Mouse (Mus musculus) thymus, postnatal 14 days (tissue): ENCODE results near the gene Spindoc.
"Not testable (repeated sequence)": the region's sequence is repeated elsewhere in the genome, so short reads cannot be mapped to it uniquely, and the experiment has no call there.

Experiments used
- DNase-seq: peaks from one replicate; pipeline ENCODE4 v3.0.0; 2021

Spindoc gene

DNA sequence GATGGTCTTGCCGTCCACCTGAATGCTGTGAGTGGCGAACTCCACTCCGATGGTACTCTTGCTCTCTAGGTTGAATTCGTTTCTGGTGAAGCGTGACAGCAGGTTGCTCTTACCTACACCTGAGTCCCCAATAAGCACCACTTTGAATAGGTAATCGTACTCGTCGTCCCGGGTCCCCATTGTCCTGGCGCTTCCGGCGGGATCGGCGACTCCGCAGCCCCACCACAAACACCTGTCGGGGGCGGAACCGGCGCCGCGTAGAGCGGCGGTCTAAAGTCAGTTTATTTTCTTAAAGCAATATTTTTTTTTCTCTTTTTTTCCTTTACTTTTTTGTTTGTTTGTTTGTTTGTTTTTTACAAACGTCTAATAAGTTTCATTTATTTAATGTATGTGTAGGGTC, 16.1 kb upstream of the Spindoc start:
- not testable (repeated sequence) for DNase-seq

DNA sequence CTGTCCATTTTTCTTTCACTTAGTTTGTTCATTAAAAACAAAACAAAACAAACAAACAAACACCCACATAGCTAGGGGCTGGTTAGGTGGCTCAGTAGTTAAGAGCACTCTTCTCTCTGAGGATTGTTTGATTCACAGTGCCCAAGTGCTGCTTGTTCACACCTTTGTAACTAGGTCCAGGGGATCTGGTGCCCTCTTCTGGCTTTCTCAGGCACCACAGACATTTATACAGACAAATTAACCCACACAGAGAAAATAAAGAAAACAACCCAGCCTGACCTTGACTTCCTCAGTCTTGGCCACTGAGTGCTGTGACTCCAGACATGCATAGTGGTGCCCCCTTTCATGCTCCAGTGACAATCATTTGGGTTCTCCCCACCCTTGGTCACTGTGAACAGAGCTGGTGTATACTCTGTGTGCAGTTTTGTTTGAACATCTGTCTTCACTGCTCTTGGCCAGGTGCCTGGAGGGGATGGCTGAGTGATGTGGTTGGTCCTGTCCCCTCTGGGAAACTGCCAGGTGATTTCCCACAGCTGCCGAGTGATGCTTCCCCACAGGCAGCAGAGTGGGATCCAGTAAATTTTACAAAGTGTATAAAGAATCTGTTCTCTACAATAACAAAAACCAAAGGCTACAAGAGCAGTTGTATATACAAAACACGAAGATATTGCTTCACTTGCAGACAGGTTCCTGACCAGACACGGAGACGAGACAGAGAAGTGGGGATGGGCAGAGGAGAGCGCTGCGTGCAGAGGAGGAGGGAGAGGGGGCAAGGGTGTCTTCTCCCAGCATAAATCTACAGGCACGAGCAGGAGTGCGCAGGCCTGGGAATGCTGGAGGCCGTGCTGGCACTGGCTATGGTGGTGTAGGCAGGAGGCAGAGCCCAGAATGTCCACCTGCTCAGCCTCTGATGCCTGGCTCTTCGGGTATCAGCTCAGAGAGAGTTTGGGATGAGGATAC, 14.4 kb upstream of the Spindoc start:
- peak; percentile 44 for DNase-seq

DNA sequence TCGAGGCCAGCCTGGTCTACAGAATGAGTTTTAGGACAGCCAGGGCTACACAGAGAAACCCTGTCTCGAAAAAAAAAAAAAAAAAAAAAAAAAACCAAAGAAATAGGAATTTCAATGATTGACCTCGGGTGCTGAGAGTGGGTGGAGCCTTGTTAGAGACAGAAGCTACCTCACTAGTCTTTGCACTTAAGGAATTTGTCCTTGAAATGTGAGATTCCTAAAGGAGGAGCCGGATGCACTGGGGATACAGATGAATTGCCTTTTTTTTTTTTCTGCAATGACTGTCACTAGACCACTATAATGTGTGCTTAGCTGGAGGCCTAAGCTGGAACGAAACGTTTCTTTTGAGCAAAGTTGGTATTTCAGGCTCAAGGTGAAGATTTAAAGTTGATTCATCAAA, 5.7 kb upstream of the Spindoc start:
- no peak for DNase-seq

DNA sequence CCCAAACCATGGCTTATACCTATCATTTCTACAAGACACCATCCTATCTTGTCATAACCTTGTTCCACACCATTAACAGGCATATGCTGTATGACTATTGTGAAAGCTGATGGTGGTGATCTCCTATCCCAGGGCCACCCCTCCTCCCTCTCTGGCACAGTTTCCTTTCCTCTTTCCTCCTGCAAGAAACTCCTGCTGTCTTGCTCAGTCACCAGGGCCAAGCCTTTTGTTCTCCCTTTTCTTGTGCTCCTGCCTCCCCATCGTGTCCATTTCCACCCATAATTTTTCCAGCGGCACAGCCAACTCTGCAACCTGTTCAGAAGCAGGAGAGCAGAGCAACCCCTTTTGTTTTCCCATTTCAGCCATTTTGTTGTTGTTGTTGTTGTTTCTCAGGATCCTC, 3.2 kb upstream of the Spindoc start:
- DNase-seq, result no peak

DNA sequence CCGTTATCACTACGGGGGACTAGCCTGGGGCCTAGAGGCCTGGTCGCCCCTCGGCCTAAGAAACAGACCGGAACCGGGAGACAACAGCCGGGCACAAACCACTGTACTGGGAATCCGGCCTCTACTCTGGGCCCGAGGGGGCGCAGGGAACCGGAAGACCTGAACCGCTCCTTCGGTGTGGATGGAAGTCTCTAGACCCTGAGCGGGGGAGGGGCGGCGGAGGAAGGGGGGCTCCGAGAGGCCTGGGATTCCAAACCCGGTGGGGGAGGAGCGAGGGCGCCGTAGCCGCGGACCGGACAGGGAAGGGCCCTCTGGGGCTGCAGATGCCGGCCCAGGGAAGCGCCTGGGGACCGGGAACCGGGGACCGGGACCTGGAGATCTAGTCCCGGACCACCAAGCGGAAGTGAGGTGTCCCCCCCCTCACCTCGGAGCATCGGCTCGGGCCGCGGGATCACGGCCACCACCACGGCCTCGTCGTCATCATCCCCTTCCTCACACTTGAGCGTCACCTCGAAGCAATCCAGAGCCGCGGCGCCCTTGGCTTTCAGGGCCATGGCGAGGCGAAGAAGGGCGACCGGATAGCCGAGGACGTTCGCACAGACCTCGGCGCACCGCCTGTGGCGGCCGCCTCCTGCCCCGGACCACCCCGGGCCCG, 419 bp downstream of the Spindoc start:
- DNase-seq, result peak; percentile 84

DNA sequence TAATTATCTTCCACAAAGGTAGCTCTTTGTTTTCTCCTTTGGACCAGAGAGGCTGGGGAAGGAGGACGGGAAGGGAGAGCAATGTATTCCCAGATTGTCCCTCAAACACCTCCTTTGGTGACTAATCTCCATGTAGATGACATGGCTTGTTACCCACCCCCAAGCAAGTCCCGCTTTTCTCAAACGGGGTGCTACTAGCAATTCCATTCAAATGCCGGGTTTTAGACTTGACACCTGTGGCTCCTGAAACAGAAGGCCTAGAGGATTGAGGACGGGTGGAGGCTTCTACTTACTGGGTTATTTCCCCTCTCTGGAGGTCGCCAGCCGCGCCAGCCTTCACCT, 917 bp downstream of the Spindoc start:
- DNase-seq, result no peak

DNA sequence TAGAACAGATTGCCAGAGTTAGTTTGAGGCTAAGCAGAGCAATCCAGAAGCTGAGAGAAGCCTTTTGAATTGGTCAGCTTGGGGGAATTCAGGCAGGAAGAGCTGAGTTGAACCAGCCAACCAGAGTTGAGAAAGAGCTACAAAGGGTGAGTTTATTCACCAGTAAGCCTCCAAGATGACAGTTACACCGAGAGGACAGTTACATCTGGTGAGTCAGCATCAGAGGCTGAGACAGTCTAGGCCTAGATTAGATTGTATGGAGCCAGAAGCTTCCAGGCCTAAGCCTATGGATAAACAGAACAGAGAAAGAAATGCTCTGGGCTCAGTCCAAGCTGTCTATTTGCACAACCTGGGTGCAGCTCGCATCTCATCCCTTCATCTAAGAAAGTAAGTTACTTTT, 5.2 kb downstream of the Spindoc start:
- no peak for DNase-seq

DNA sequence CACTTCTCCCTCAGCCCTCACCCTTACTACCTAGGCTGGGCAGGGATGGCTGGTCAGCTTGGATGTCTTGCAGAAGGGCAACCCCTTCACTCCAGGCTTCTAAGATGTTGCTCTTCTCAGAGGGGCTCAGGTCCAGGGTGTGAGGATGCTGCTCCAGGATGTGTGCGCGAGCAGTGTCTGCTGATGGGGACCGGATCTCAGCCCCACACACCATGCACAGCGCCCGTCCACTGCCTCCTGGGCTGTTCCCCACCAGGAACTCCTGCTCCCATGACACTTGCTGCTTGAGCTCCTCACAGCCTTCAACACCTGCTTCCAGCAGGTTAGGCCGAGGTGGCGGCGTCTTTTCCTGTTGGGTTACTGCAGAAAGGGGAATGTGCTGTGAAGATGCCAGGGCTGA, 8.3 kb downstream of the Spindoc start:
- no peak for DNase-seq

DNA sequence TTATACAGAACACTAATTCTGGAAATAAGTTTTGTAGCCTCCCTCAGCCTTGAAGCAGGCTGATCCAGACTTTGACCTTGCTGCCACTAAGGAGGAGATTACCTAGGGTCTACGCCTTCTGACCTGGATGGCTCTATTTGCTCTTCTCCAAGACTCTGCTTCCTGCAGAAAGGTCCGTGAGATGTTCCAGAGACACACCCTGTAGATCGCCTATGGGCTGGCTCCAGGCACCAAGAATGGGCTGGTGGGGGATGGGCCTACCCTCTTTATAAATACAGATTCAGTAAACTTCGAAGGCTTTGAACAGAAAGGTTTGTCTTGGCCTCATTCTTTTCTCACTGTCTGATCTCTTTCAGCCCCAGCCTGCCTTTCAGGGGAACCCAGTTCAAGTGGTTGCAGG, 13.3 kb downstream of the Spindoc start:
- DNase-seq, result not testable (repeated sequence)

DNA sequence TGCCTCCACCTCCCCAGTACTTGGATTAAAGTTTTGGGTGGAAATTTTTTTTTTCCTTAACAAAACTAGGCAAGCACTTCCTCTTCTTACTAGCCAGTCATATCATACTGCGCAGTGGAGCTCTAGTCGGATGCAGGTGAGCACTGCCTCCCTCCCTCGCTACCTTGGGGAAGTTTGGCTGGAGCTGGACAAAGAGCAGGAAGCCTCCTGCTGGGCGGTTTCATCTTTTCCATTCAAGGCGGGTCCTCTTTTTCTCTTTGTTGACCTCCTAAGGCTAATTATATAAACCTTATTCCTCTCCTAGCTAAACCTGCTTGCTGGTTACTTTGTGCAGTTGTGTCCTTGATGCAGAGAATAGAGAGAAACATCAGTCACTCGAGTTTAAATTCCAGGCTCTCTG, 29.2 kb downstream of the Spindoc start:
- DNase-seq, result no peak

DNA sequence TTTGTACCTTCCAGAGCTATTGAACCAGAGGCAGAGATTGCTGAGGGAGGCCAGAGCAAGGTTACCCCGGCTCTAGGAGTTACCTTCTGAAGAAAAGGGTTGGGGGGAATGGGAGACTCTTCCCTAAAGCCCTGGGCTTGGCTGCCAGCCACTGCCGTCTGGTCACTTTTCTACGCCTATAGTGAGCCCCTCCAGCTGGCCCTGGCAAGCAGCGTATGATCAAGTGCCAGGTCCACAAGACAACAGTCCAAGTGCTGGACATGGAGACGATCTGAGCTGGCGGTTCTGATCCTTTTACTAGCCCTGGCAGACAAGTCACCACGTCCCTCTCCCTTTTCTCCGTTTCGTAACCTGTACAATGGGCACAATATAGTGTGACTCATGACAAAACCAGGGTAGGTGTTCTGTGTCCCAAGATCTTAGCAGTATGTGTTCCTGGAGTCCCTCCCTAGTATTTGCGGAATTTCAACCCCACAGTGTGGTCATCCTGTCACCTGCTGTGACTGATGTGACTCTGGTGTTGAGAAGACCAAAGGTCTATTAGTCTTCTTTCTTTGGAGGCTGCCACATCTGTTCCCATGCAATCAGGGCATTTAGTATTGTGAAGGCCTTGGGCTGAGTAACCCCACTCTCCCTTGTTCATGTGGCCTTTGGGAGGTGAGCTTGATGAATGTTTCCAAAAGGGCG, 29.8 kb downstream of the Spindoc start:
- no peak for DNase-seq

DNA sequence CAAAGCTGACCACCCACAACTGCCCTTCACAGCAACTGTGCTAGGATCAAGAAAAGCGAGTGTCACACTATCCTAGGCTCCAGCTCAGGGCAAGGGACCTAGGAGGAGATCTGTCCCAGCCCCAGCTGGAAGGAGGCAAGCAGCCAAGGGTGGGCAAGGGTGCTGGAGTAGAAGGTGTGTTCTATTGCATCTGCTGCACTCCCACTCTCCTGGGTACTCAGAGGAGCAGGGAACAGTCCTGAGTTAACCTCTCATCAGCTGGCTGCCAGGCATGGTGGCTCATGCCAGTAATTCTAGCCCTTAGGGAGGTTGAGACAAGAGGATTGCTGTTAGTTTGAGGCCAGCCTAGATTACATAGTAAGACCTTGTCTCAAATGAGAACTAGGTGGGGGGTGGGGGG, 32.8 kb downstream of the Spindoc start:
- DNase-seq, result no peak

DNA sequence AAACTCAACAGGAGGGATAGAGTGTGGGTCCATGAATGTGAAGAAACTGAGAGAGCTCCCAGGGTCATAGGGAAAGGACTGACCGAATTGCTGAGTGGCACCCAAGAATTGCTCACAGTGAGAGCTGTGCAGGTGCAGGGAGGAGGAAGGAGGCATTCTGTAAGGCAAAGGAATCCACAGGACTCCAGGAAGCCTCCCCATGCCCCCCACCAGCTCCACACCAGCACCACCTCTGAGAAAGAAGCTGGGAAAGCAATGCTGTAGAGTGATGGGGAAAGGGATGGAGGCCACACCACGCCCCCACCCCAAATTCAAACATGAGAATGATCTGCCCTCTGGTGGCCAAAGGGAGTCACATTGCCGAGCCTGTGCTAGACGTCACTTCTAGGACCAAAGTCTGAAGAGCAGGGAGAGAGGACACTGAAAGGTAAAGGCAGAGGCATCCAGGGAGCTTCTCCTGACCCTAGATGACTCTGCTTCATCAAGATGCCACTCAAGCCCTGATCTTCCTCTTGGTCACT, 37.5 kb downstream of the Spindoc start:
- DNase-seq, result peak; percentile 75

DNA sequence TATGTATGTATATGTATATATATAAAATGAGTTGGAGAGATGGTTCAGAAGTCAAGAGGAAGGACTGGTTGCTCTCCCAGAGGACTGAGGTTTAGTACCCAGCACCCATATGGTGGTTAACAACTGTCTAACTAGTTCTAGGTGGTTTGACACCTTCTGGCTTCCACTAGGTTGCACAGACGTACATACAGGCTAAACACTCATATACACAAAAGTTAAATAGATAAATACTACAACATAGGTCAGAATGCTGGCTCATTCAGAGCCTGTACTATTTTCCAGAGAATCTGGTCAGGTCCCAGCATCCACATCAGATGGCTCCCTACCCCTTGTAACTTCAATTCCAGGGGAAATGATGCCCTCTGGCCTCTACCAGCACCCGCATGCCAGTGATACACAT, 40.1 kb downstream of the Spindoc start:
- no peak for DNase-seq

DNA sequence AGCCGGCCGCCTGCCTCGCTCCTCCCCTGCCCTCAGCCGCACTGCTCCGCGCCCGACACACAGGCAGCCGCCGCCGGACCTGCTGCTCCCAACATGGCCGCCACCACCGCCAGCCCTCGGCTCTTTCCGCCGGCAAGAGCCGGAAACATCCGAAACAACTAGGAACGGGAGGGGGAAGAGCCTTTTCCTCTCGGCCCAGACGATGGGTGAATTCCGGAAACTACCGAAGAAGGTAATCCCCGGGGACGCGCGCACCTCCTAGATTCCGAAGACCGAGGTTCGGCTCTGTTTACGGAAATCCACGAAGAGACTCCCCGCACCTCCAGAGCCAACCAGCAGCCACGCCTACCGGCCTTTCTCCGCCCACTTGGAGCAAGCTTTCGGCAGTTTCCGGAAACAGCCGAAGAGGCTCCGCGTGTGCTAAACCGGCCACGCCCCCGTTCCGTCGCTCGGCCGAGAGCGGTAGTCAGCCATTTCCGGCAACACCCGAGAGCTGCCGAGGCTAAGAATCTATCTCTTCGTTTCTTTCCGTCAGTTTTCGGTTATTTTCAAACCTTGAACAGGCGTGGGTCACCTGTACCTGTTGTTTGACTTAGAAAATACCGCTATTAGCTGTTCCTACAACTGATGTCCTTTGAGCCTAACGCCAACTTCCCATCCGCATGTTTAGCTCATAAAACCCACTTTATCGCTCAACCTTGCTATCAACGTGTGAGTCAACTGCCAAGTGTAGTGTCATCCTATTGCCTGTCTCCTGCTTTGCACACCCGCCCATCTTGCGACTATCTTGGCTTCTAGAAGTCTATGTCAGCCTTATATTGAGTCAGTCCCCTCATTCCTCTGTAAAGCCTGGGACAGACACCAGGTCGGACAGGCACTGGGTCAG, 41.0 kb downstream of the Spindoc start, which contains the start of gene Mark2:
Gene Mark2, minus strand, starts transcription at position 349 of the 886 bp plus-strand sequence.
- peak; percentile 100 for DNase-seq

DNA sequence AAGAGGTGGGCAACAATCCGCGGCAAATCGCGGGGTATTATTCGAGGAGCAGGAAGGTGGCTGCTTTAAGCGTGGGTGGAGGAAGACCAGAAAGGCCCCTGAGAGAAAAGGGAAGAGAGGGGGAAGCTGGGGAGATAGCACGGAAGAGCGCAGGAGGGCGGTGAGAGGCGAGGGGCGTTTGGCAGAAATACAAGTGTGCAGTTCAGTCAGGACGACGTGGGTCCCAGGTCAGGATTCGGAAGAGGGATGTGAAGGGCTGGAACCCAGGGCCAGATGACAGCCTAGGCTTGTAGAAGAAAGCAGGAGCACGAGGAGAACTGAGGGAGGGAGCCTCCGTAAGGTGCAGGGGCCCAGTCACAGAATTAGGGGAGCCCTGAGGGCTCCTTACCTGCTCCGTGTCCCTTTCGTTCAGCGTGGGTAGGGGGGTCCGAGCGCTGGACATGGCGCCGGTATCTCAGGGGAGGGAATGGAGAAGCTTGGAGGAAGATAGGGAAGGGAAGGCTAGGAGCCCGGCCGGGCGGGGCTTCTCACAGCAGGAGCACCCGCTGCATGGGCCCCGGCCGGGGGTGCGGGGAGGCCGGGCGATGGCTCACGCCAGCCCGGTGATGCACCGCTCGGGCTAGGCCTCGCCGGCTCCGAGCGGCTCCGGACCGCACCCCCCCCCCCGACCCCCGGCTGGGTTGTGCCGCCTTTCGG, 41.9 kb downstream of the Spindoc start:
- DNase-seq, result peak; percentile 59

DNA sequence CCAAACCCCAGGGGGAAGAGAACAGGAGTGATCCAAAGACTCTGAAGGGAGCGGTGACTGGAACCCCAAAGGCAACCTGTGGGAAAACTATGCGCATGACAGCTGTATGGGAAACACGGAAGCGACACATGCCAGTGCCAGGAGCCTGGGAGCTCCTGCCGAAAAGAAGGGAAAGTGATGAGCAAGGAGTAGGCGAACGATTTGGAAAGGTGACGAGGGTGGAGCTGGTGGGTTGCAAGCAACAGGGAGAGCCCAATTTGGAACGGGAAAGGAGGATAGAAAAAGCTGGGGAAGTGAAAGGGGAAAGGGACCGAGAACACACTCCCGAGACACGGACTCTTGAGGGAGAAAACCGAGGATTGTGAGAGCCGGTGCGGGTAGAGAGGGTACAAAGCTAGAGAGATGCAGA, 42.4 kb downstream of the Spindoc start:
- DNase-seq, result no peak

DNA sequence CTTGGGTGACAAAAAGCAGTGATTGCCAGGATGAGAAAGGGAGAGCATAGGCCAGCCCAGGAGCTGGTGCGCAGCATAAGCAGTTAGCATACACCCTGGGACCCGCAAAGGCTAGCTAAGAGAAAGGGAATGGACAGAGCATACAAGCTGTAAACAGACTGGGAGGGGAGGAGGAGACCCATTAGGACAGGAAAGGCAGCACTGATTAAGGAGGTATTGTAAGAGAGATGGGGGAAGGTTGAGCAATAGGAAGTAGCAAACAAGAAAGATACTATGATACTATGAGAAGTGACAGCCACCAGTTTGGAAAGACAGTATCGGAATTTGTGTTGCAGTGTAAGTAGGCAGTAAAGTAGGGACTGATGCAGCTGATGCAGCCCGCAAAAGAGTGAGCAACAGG, 42.9 kb downstream of the Spindoc start:
- no peak for DNase-seq

DNA sequence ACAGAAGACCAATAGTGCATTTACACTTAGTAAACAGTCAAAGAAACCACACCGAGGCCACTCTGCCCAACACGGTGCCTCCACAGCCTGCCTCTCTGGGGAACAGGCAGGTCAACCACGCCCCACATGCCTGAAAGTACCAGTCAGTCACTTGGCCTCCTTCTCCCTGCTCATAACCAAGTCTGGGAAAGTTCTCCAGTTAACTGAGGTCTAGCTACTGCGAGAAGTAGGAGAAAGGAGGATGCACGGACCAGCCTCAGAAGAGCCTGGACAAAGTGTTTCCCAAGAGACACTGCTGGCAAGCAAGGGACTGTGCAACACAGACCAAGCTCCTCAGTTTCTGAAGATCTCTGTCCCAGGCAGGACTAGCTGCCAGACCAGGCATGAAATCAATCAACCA, 43.8 kb downstream of the Spindoc start:
- DNase-seq, result no peak

DNA sequence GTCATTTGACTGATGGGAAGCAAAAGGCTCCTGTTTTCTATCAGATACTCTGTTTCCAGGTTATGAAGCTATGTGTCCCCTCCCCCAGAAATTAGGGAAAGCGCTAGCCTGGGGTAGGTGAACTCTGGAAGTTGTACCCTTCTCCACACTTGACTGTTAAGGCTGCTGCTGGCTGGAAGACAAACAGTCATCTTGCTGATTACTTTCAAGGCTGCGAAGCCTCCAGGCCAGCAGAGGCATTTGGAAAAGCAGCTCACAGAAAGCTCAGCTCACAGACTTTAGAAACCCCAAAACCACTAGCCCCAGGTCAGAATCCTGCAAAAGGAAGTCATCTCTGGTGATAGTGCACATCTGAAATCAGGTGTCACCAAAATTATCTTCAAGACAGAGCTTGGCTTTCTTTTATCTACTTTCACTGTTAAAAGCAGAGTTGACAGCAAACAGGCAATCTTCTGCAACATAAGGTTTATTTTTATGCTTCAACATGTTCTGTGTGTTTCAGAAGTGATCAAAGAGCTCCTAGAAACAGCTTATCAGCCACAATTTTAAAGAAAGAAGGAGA, 44.9 kb downstream of the Spindoc start:
- DNase-seq, result no peak

DNA sequence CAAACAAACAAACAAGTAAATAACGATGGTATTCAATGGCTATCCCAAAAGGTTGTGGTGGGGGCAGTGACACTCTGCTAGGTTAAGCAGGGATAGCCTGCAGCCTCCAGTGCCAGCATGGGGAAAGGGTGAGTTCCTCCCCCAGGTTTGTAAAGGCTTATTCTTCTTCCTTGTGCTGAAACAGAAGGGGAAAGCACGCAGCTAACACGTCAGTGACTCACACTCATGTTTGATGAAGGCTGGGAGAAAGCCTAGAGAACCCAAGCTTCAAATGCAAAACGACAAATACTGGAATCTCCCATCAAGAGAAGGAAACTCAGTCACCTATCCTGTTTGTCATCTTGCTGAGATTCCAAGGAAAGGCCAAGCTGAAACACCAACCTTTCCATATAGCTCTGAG, 47.1 kb downstream of the Spindoc start:
- no peak for DNase-seq

DNA sequence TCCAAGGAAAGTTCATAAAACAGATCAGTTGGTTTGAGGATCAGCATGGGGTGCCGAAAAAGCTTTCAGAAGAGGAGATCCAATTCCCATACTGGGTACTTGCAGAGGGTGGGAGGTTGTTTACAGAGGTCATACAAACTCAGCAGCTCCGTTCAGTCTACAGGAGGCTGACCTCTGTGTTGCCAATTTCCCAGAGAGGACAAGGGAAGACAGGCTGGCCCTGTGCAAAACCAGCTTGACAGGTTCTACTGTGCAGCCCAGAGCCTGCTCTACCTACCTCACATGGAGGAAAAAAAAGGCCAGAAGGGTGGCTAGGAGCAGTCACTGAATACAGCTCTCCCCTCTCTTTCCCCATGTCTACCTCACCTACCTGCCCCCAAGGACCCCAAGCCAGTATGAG, 48.7 kb downstream of the Spindoc start:
- DNase-seq, result no peak
